ENCODE assay signal across 17 mouse cellular contexts in genomic region chr8:13253413-13253812, GRCm38 (mm10). TPM values are rescaled to one million over a fixed set of nuclear protein-coding genes. Genes with fewer than 3 reads are reported as not detected.
DNase-seq lines count a peak whose midpoint lies in the region; ATAC-seq and TF ChIP-seq lines count a peak whose summit lies in the region.
"Had no signal": no experiment of that assay in that cellular context is flagged by ENCODE, and none has a peak within 500 bp of the region (broad histone marks: within the 10 kb centered on the region; RNA-seq: fewer than 3 reads in every experiment).

No protein-coding gene starts in this region.

- no peaks in the 10 kb centered on the region for H3K36me3 ChIP-seq in heart, adult 2 months (ENCODE audit: control insufficient read depth, insufficient read depth, low read length)
- peaks cover 33% of the 10 kb centered on the region for H3K36me3 ChIP-seq in heart, embryonic 15.5 days
- peaks cover 20% of the 10 kb centered on the region for H3K36me3 ChIP-seq in heart, embryonic 16.5 days (ENCODE audit: control insufficient read depth, insufficient read depth)

- no peaks in the 10 kb centered on the region for H3K27me3 ChIP-seq in heart, adult 2 months (ENCODE audit: control insufficient read depth, insufficient read depth, low read length)
- H3K27me3 ChIP-seq in heart, embryonic 15.5 days = no peaks in the 10 kb centered on the region
- no peaks in the 10 kb centered on the region for H3K27me3 ChIP-seq in heart, embryonic 16.5 days (ENCODE audit: control insufficient read depth, insufficient read depth, low read length)
- H3K27me3 ChIP-seq: forebrain, embryonic 15.5 days had no signal

- H3K79me2 ChIP-seq in heart, adult 2 months (replicated peaks; ENCODE audit: control insufficient read depth, insufficient read depth, low read length) = no peaks in the 10 kb centered on the region

- no peaks in the 10 kb centered on the region for H3K4me1 ChIP-seq in heart, adult 2 months (ENCODE audit: control insufficient read depth, insufficient read depth, low read length)
- peaks cover 27% of the 10 kb centered on the region for H3K4me1 ChIP-seq in heart, embryonic 15.5 days (replicated peaks)
- peaks cover 21% of the 10 kb centered on the region for H3K4me1 ChIP-seq in heart, embryonic 16.5 days (ENCODE audit: control insufficient read depth, insufficient read depth, low read length)
- H3K4me1 ChIP-seq: forebrain, embryonic 15.5 days had no signal

- no peak for TF ChIP-seq EP300 in heart, adult 2 months (IDR thresholded peaks at IDR 0.05; ENCODE audit: insufficient read depth, low read depth, low read length)

- peak overlapping the region; percentile 58 for H3K4me2 ChIP-seq in heart, embryonic 15.5 days
- peak overlapping the region; percentile 62 for H3K4me2 ChIP-seq in heart, embryonic 16.5 days (ENCODE audit: low read depth, low read length)
- H3K4me2 ChIP-seq: forebrain, embryonic 15.5 days; limb, embryonic 12.5 days; liver, embryonic 11.5 days had no signal

- intact Hi-C loops in heart, adult 2 months (cut with DNase I) = loop anchor here (2.0 kb wide), 1 partner anchor 23 kb away; no protein-coding TSS in a partner anchor
- intact Hi-C loops in heart, postnatal 14 days (cut with DNase I) = no loop called here

- no peak for DNase-seq in heart, adult 2 months
- no peak for DNase-seq in heart, postnatal 14 days
- no peak for DNase-seq in heart, adult 18-20 months
- peak; percentile 80 for DNase-seq in skeletal muscle tissue, adult 2 months (ENCODE audit: low read depth, low spot score)
- no peak for DNase-seq in right cerebral cortex, adult 2 months (ENCODE audit: low spot score in 2 of 2)

- peak overlapping the region; percentile 53 for H3K4me3 ChIP-seq in heart, adult 2 months
- H3K4me3 ChIP-seq in heart, embryonic 15.5 days = peak overlapping the region; percentile 55
- H3K4me3 ChIP-seq in heart, embryonic 16.5 days (ENCODE audit: low read length) = peak overlapping the region; percentile 66
- H3K4me3 ChIP-seq: forebrain, embryonic 15.5 days; limb, embryonic 12.5 days; midbrain, embryonic 10.5 days had no signal

- TF ChIP-seq POLR2A in heart, adult 2 months (IDR thresholded peaks at IDR 0.05; ENCODE audit: insufficient read depth, low read depth, low read length) = no peak

- ATAC-seq in heart, embryonic 15.5 days (replicated peaks; ENCODE audit: insufficient number of reproducible peaks, insufficient read depth, low FRiP score, low read depth) = no peak
- ATAC-seq in heart, embryonic 16.5 days (replicated peaks; ENCODE audit: extremely low read depth, insufficient read depth, low FRiP score) = 0 out of 2 replicates have a peak, but pooled peaks have one; percentile 24

- peak overlapping the region; percentile 78 for H3K9ac ChIP-seq in heart, adult 2 months (ENCODE audit: low read depth, low read length)
- H3K9ac ChIP-seq in heart, embryonic 15.5 days = peak overlapping the region; percentile 60
- peak overlapping the region; percentile 78 for H3K9ac ChIP-seq in heart, embryonic 16.5 days (ENCODE audit: low read length)
- H3K9ac ChIP-seq: forebrain, embryonic 15.5 days; limb, embryonic 12.5 days; liver, postnatal 0 days had no signal

- peak overlapping the region; percentile 98 for H3K27ac ChIP-seq in heart, adult 2 months
- peak overlapping the region; percentile 95 for H3K27ac ChIP-seq in heart, embryonic 15.5 days
- peak overlapping the region; percentile 98 for H3K27ac ChIP-seq in heart, embryonic 16.5 days (ENCODE audit: low read length)
- H3K27ac ChIP-seq: forebrain, embryonic 15.5 days; hindbrain, postnatal 0 days; limb, embryonic 12.5 days; macrophage; midbrain, embryonic 10.5 days; stomach, postnatal 0 days had no signal

- 52% methylated on average over 5 of the region's 5 CpGs for WGBS in heart, adult 2 months
- 44% methylated on average over 5 of the region's 5 CpGs for WGBS in heart, embryonic 15.5 days
- 44% methylated on average over 5 of the region's 5 CpGs for WGBS in heart, embryonic 16.5 days

- no peaks in the 10 kb centered on the region for H3K9me3 ChIP-seq in heart, embryonic 15.5 days (replicated peaks)
- no peaks in the 10 kb centered on the region for H3K9me3 ChIP-seq in heart, embryonic 16.5 days (replicated peaks; ENCODE audit: control insufficient read depth, low read length)
- H3K9me3 ChIP-seq: forebrain, embryonic 15.5 days; limb, embryonic 12.5 days; midbrain, embryonic 10.5 days had no signal

- no peak for TF ChIP-seq CTCF in heart, adult 2 months (IDR thresholded peaks at IDR 0.05)

RNA-seq across cellular contexts. Expression of gene Adprhl1, which starts 0.5 kb away (rescaled TPM):
- total RNA-seq in heart, adult 2 months (2021) = 100 to 1,000 TPM; 587 to 599 TPM
- polyA plus RNA-seq in heart, adult 2 months (2012; rRNA removed) = 371 and 464 TPM in 2 replicates
- 100 to 1,000 TPM; 380 to 433 TPM for total RNA-seq in heart, postnatal 14 days (2021)
- 188 and 216 TPM in 2 replicates for polyA plus RNA-seq in heart, embryonic 15.5 days (2015; fragmentation: Nextera tagmentation; extraction: Ambion mirVana)
- total RNA-seq in heart, adult 18-20 months (2021) = 100 to 1,000 TPM; 577 to 637 TPM
- polyA plus RNA-seq in heart, embryonic 16.5 days (2015; fragmentation: Nextera tagmentation; extraction: Ambion mirVana) = 250 and 252 TPM in 2 replicates
- total RNA-seq: hematopoietic stem cell, adult 5-6 weeks; hindbrain, postnatal 0 days; MEL had no signal
- polyA plus RNA-seq: forebrain, embryonic 15.5 days; liver, postnatal 0 days; midbrain, embryonic 10.5 days had no signal

RNA-seq across cellular contexts. Expression of gene Dcun1d2, which starts 34.5 kb away (rescaled TPM):
- 10 to 100 TPM; 63.1 to 64.6 TPM for total RNA-seq in heart, adult 2 months (2021)
- polyA plus RNA-seq in heart, adult 2 months (2012; rRNA removed) = 52.1 and 74.2 TPM in 2 replicates
- 10 to 100 TPM; 45.7 to 51.6 TPM for total RNA-seq in heart, postnatal 14 days (2021)
- polyA plus RNA-seq in heart, embryonic 15.5 days (2015; fragmentation: Nextera tagmentation; extraction: Ambion mirVana) = 24.5 and 28.3 TPM in 2 replicates
- total RNA-seq in heart, adult 18-20 months (2021) = 10 to 100 TPM; 64.4 to 68.7 TPM
- polyA plus RNA-seq in heart, embryonic 16.5 days (2015; fragmentation: Nextera tagmentation; extraction: Ambion mirVana) = 32.2 and 32.6 TPM in 2 replicates

RNA-seq across cellular contexts. Expression of gene Tmco3, which starts 34.6 kb away (rescaled TPM):
- 10 to 100 TPM; 24.4 to 29.4 TPM for total RNA-seq in heart, adult 2 months (2021)
- 29.1 and 30.0 TPM in 2 replicates for polyA plus RNA-seq in heart, adult 2 months (2012; rRNA removed)
- total RNA-seq in heart, postnatal 14 days (2021) = 10 to 100 TPM; 22.0 to 26.6 TPM
- polyA plus RNA-seq in heart, embryonic 15.5 days (2015; fragmentation: Nextera tagmentation; extraction: Ambion mirVana) = 26.1 and 33.6 TPM in 2 replicates
- 10 to 100 TPM; 27.4 to 28.2 TPM for total RNA-seq in heart, adult 18-20 months (2021)
- polyA plus RNA-seq in heart, embryonic 16.5 days (2015; fragmentation: Nextera tagmentation; extraction: Ambion mirVana) = 32.1 and 35.0 TPM in 2 replicates

RNA-seq across cellular contexts. Expression of gene Grtp1, which starts 53.0 kb away (rescaled TPM):
- total RNA-seq in heart, adult 2 months (2021) = 1 to 10 TPM; 3.9 to 5.1 TPM
- 3.8 and 5.6 TPM in 2 replicates for polyA plus RNA-seq in heart, adult 2 months (2012; rRNA removed)
- total RNA-seq in heart, postnatal 14 days (2021) = 1 to 10 TPM; 2.8 to 2.9 TPM
- 12.5 and 13.6 TPM in 2 replicates for polyA plus RNA-seq in heart, embryonic 15.5 days (2015; fragmentation: Nextera tagmentation; extraction: Ambion mirVana)
- 1 to 10 TPM; 4.9 to 5.1 TPM for total RNA-seq in heart, adult 18-20 months (2021)
- polyA plus RNA-seq in heart, embryonic 16.5 days (2015; fragmentation: Nextera tagmentation; extraction: Ambion mirVana) = 11.0 and 12.2 TPM in 2 replicates
